ENCODE assay signal across 10 mouse cellular contexts in the genomic region with DNA sequence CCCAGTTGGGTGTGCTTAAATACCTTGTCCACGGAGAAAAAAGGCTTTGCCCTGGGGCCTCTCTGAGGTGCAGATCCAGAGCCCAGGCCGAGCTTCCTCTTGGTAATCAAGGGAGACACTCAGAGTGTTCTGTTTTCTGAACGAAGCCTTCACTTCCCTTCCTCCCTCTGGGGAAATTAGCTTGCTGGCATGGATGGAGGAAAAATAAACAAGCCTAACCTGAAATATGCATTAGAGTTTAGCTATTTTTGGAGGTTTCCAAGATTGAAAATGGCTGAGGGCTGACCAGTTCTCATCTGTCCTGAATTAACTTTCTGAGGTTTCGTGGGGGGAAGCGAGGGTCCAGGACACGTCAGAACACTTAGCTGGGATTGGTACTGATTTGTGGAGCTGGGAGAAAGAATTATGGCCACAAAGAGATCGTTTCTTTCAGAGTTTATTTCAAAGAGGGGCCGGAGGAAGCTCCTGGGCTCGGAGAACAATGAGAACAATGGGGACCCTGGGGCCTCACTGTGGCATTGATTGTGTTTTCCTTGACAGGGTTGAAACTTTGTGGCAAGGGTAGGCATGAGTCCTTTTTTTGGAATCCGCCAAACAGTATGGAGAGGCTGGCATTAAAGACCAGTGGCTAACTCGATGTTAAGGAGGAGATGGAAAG.
DNase-seq lines count a peak whose midpoint lies in the region; ATAC-seq and TF ChIP-seq lines count a peak whose summit lies in the region.
"Had no signal": no experiment of that assay in that cellular context is flagged by ENCODE, and none has a peak within 500 bp of the region (broad histone marks: within the 10 kb centered on the region; RNA-seq: fewer than 3 reads in every experiment).

No protein-coding gene starts in this region.

- intact Hi-C loops in gastrocnemius, adult 2 months (cut with DNase I): no loop called here

- H3K36me3 ChIP-seq in hindbrain, postnatal 0 days (ENCODE audit: insufficient read depth, low read length): no peaks in the 10 kb centered on the region

- ATAC-seq in hindbrain, postnatal 0 days: no peak
- ATAC-seq in activated CD4-positive, CD25-positive, alpha-beta regulatory T cell, adult 4 months: no peak

- DNase-seq in gastrocnemius, adult 2 months: no peak
- no peak for DNase-seq in gastrocnemius, adult 8-10 months (ENCODE audit: low spot score in 2 of 2)
- DNase-seq in R1 (ENCODE audit: low read depth, low spot score): peak; percentile 81
- DNase-seq in heart, adult 18-20 months: peak; percentile 19 to 42
- DNase-seq in hindbrain, postnatal 0 days (ENCODE audit: low spot score): peak; percentile 3
- no peak for DNase-seq in layer of hippocampus, postnatal 25 days (ENCODE audit: extremely low spot score in 1 of 2, low spot score in 1 of 2)
- no peak for DNase-seq in right cerebral cortex, adult 18-20 months
- DNase-seq: kidney, adult 11 months; lung, postnatal 36 days had no signal

- no peaks in the 10 kb centered on the region for H3K9me3 ChIP-seq in hindbrain, postnatal 0 days (ENCODE audit: low read length)

- TF ChIP-seq CTCF in gastrocnemius, adult 2 months (IDR thresholded peaks at IDR 0.05): no peak
- TF ChIP-seq CTCF in hindbrain, postnatal 0 days (IDR thresholded peaks at IDR 0.05; ENCODE audit: low read depth): no peak

- no peak overlapping the region for H3K4me2 ChIP-seq in hindbrain, postnatal 0 days (ENCODE audit: low read depth, low read length)

- no peaks in the 10 kb centered on the region for H3K27me3 ChIP-seq in hindbrain, postnatal 0 days (ENCODE audit: insufficient read depth, low read length)

- no peak overlapping the region for H3K9ac ChIP-seq in hindbrain, postnatal 0 days (replicated peaks; ENCODE audit: low read length)

- peaks cover 4% of the 10 kb centered on the region; the same call in 1 of the 2 replicates for H3K4me1 ChIP-seq in hindbrain, postnatal 0 days (ENCODE audit: insufficient read depth, low read length)

- peak overlapping the region; percentile 53 for H3K27ac ChIP-seq in gastrocnemius, adult 2 months
- no peak overlapping the region; the same call in 1 of the 2 replicates for H3K27ac ChIP-seq in hindbrain, postnatal 0 days

- 15% methylated on average over 11 of the region's 11 CpGs for WGBS in hindbrain, postnatal 0 days

- no peak overlapping the region for H3K4me3 ChIP-seq in gastrocnemius, adult 2 months
- H3K4me3 ChIP-seq in hindbrain, postnatal 0 days (ENCODE audit: low read length): no peak overlapping the region

Comparison
In these comparisons a context has a peak if more than half of its experiments do, and no peak if none do; other contexts are left out.
1. DNase-seq: peak in R1 (single experiment), heart, adult 18-20 months (2 of 2) and hindbrain, postnatal 0 days (single experiment); none in gastrocnemius, adult 2 months (single experiment), gastrocnemius, adult 8-10 months (0 of 2), layer of hippocampus, postnatal 25 days (0 of 2) and right cerebral cortex, adult 18-20 months (single experiment).